Mouse (Mus musculus) MEL (cell line): Measurements from ENCODE around the gene Tmem182. TPM values are rescaled to one million over a fixed set of nuclear protein-coding genes. Genes with fewer than 3 reads are reported as not detected.

Source experiments
- DNase-seq: peaks from one replicate; pipeline ENCODE4 v3.0.0; 2011; ENCODE audit warnings: low read depth, low spot score
- H3K27ac ChIP-seq: 2 replicates; pipeline ENCODE4 v1.5.1; 2012; ENCODE audit warnings: low read depth, mild to moderate bottlenecking, control low read depth, low read length, moderate library complexity; ENCODE audit not compliant: control insufficient read depth
- H3K27me3 ChIP-seq, 2 experiments: fragments of 150-350 bp in 1 of 2; sonication (generic) in 1 of 2; 2 replicates each; pipeline ENCODE4 v1.6.1; 2012; ENCODE audit warnings: low read length in 2 of 2, mild to moderate bottlenecking in 2 of 2, improper control_type of control experiment in 1 of 2, moderate library complexity in 1 of 2; ENCODE audit not compliant: insufficient read depth in 2 of 2, control insufficient read depth in 1 of 2
- H3K36me3 ChIP-seq, 2 experiments: 2 replicates each; pipeline ENCODE4 v1.6.1; 2012 to 2014; ENCODE audit warnings: low read length in 2 of 2, improper control_type of control experiment in 1 of 2, inconsistent platforms in 1 of 2, mild to moderate bottlenecking in 1 of 2; ENCODE audit not compliant: insufficient read depth in 2 of 2, control insufficient read depth in 1 of 2
- H3K4me1 ChIP-seq, 2 experiments: fragments of 150-350 bp in 1 of 2; sonication (generic) in 1 of 2; 2 replicates each; pipeline ENCODE4 v1.6.1; 2012; ENCODE audit warnings: low read length in 2 of 2, improper control_type of control experiment in 1 of 2, mild to moderate bottlenecking in 1 of 2; ENCODE audit not compliant: insufficient read depth in 2 of 2, control insufficient read depth in 1 of 2
- H3K4me3 ChIP-seq, 2 experiments: fragments of 150-350 bp in 1 of 2; sonication (generic) in 1 of 2; 2 replicates each; pipeline ENCODE4 v1.5.1; 2012; ENCODE audit warnings: low read depth in 2 of 2, low read length in 2 of 2, mild to moderate bottlenecking in 2 of 2, moderate library complexity in 2 of 2, control low read depth in 1 of 2, improper control_type of control experiment in 1 of 2; ENCODE audit not compliant: control insufficient read depth in 1 of 2, insufficient read depth in 1 of 2
- H3K79me2 ChIP-seq: 2 replicates; pipeline ENCODE4 v1.6.1; 2012; ENCODE audit warnings: mild to moderate bottlenecking, low read length, moderate library complexity; ENCODE audit not compliant: control insufficient read depth, poor library complexity, insufficient read depth
- H3K9ac ChIP-seq: 2 replicates; pipeline ENCODE4 v1.6.1; 2012; ENCODE audit warnings: low read depth, mild to moderate bottlenecking, control low read depth, low read length, moderate library complexity; ENCODE audit not compliant: control insufficient read depth, poor library complexity, severe bottlenecking
- H3K9me3 ChIP-seq: fragments of 150-350 bp; sonication (generic); replicated peaks from 2 replicates; pipeline ENCODE4 v1.6.1; 2012; ENCODE audit warnings: mild to moderate bottlenecking, low read length, improper control_type of control experiment, moderate library complexity; ENCODE audit not compliant: insufficient read depth
- BHLHE40 ChIP-seq: IDR thresholded peaks from 2 replicates; pipeline ENCODE4 v1.6.1; 2012; ENCODE audit warnings: low read depth, mild to moderate bottlenecking, inconsistent platforms, low read length, improper control_type of control experiment, borderline replicate concordance
- CHD1 ChIP-seq: IDR thresholded peaks from 2 replicates; pipeline ENCODE4 v1.6.1; 2012; ENCODE audit warnings: low read depth, mild to moderate bottlenecking, inconsistent platforms, low read length, improper control_type of control experiment
- CHD2 ChIP-seq: IDR thresholded peaks from 2 replicates; pipeline ENCODE4 v1.6.1; 2011; ENCODE audit warnings: low read length, improper control_type of control experiment
- CTCF ChIP-seq, 3 experiments: IDR thresholded peaks in 2 of 3; conservative IDR thresholded peaks in 1 of 3; 2 replicates each; pipeline ENCODE4 v1.5.1; 2011 to 2012; ENCODE audit warnings: low read length in 3 of 3, low read depth in 2 of 3, mild to moderate bottlenecking in 2 of 3, improper control_type of control experiment in 1 of 3, inconsistent platforms in 1 of 3, mixed read lengths in 1 of 3, moderate library complexity in 1 of 3; ENCODE audit not compliant: control insufficient read depth in 1 of 3, insufficient read depth in 1 of 3, poor library complexity in 1 of 3, severe bottlenecking in 1 of 3
- E2F4 ChIP-seq: IDR thresholded peaks from 2 replicates; pipeline ENCODE4 v1.6.1; 2011; ENCODE audit warnings: low read depth, low read length, improper control_type of control experiment, borderline replicate concordance
- ELF1 ChIP-seq: IDR thresholded peaks from 2 replicates; pipeline ENCODE4 v1.6.1; 2014; ENCODE audit warnings: low read depth, mild to moderate bottlenecking, inconsistent platforms, low read length, improper control_type of control experiment, moderate library complexity
- GABPA ChIP-seq: IDR thresholded peaks from 2 replicates; pipeline ENCODE4 v1.6.1; 2012; ENCODE audit warnings: low read depth, mild to moderate bottlenecking, inconsistent platforms, low read length, improper control_type of control experiment, moderate library complexity
- HCFC1 ChIP-seq: IDR thresholded peaks from 2 replicates; pipeline ENCODE4 v1.6.1; 2012; ENCODE audit warnings: low read depth, mild to moderate bottlenecking, inconsistent platforms, low read length, improper control_type of control experiment, moderate library complexity
- JUND ChIP-seq: IDR thresholded peaks from 2 replicates; pipeline ENCODE4 v1.6.1; 2011; ENCODE audit warnings: low read depth, mild to moderate bottlenecking, improper control_type of control experiment, low read length
- MAFK ChIP-seq: IDR thresholded peaks from 2 replicates; pipeline ENCODE4 v1.6.1; 2011; ENCODE audit warnings: low read depth, mild to moderate bottlenecking, low read length, improper control_type of control experiment, borderline replicate concordance
- MAZ ChIP-seq: IDR thresholded peaks from 2 replicates; pipeline ENCODE4 v1.6.1; 2012; ENCODE audit warnings: low read depth, mild to moderate bottlenecking, inconsistent platforms, low read length, improper control_type of control experiment
- MXI1 ChIP-seq: IDR thresholded peaks from 2 replicates; pipeline ENCODE4 v1.6.1; 2011; ENCODE audit warnings: mild to moderate bottlenecking, low read depth, low read length, improper control_type of control experiment
- MYC ChIP-seq: IDR thresholded peaks from 2 replicates; pipeline ENCODE4 v1.6.1; 2011; ENCODE audit warnings: low read depth, mild to moderate bottlenecking, low read length, improper control_type of control experiment, moderate library complexity
- NELFE ChIP-seq: IDR thresholded peaks from 2 replicates; pipeline ENCODE4 v1.6.1; 2011; ENCODE audit warnings: low read depth, low read length, improper control_type of control experiment
- NRF1 ChIP-seq: IDR thresholded peaks from 2 replicates; pipeline ENCODE4 v1.6.1; 2014; ENCODE audit warnings: low read depth, mild to moderate bottlenecking, inconsistent platforms, low read length, improper control_type of control experiment, moderate library complexity; ENCODE audit not compliant: poor library complexity, insufficient read depth, severe bottlenecking
- POLR2A ChIP-seq, 2 experiments: IDR thresholded peaks; 2 replicates each; pipeline ENCODE4 v1.6.1; 2011 to 2012; ENCODE audit warnings: low read length in 2 of 2, mild to moderate bottlenecking in 2 of 2, control low read depth in 1 of 2, improper control_type of control experiment in 1 of 2, low read depth in 1 of 2, moderate library complexity in 1 of 2; ENCODE audit not compliant: control insufficient read depth in 1 of 2, insufficient read depth in 1 of 2, poor library complexity in 1 of 2
- SIN3A ChIP-seq: IDR thresholded peaks from 2 replicates; pipeline ENCODE4 v1.6.1; 2012; ENCODE audit warnings: low read length, improper control_type of control experiment, inconsistent platforms
- SMC3 ChIP-seq: IDR thresholded peaks from 2 replicates; pipeline ENCODE4 v1.6.1; 2011; ENCODE audit warnings: low read depth, low read length, improper control_type of control experiment
- TAL1 ChIP-seq: IDR thresholded peaks from 2 replicates; pipeline ENCODE4 v1.6.1; 2012; ENCODE audit warnings: mild to moderate bottlenecking, inconsistent platforms, low read length, moderate library complexity, mixed read lengths
- TBP ChIP-seq: IDR thresholded peaks from 2 replicates; pipeline ENCODE4 v1.8.0; 2011; ENCODE audit warnings: low read depth, low read length, improper control_type of control experiment
- TCF12 ChIP-seq: IDR thresholded peaks from 2 replicates; pipeline ENCODE4 v1.6.1; 2014; ENCODE audit warnings: low read depth, mild to moderate bottlenecking, inconsistent platforms, low read length, improper control_type of control experiment, moderate library complexity
- UBTF ChIP-seq: IDR thresholded peaks from 2 replicates; pipeline ENCODE4 v1.6.1; 2012; ENCODE audit warnings: low read depth, mild to moderate bottlenecking, inconsistent platforms, low read length, improper control_type of control experiment, moderate library complexity, borderline replicate concordance; ENCODE audit not compliant: insufficient read depth
- USF1 ChIP-seq: IDR thresholded peaks from 2 replicates; pipeline ENCODE4 v1.6.1; 2014; ENCODE audit warnings: low read depth, mild to moderate bottlenecking, inconsistent platforms, low read length, improper control_type of control experiment, moderate library complexity
- USF2 ChIP-seq, 2 experiments: IDR thresholded peaks; 2 replicates each; pipeline ENCODE4 v1.6.1; 2011 to 2012; ENCODE audit warnings: improper control_type of control experiment in 2 of 2, low read length in 2 of 2, borderline replicate concordance in 1 of 2, inconsistent platforms in 1 of 2, low read depth in 1 of 2, mild to moderate bottlenecking in 1 of 2; ENCODE audit not compliant: insufficient read depth in 1 of 2
- ZC3H11A ChIP-seq: IDR thresholded peaks from 2 replicates; pipeline ENCODE4 v1.6.1; 2012; ENCODE audit warnings: low read depth, mild to moderate bottlenecking, inconsistent platforms, low read length, improper control_type of control experiment
- ZKSCAN1 ChIP-seq: IDR thresholded peaks from 2 replicates; pipeline ENCODE4 v1.6.1; 2012; ENCODE audit warnings: low read depth, mild to moderate bottlenecking, inconsistent platforms, low read length, improper control_type of control experiment, moderate library complexity
- ZNF384 ChIP-seq: IDR thresholded peaks from 2 replicates; pipeline ENCODE4 v1.6.1; 2012; ENCODE audit warnings: low read depth, mild to moderate bottlenecking, inconsistent platforms, low read length, improper control_type of control experiment
- polyA plus RNA-seq, 2 experiments: library from polyadenylated mRNA; stranded (reverse) in 1 of 2; unstranded in 1 of 2; fragments of >175 nt in 1 of 2; fragments of >200 nt in 1 of 2; gene quantifications; 2 replicates each; pipeline versions ENCODE4 v1.2.1 to v1.2.4; 2012; ENCODE audit warnings: low replicate concordance in 2 of 2, low read depth in 1 of 2; ENCODE audit not compliant: insufficient read length in 2 of 2, insufficient read depth in 1 of 2, missing spikeins in 1 of 2
- total RNA-seq: library from RNA; depleted of rRNA; stranded (reverse); fragments of 300-350 nt; gene quantifications from 2 replicates; pipeline ENCODE4 v1.2.3, GENCODE M21; 2012

The Tmem182 gene
- total and polyA plus RNA-seq, 3 experiments = not detected

DNA sequence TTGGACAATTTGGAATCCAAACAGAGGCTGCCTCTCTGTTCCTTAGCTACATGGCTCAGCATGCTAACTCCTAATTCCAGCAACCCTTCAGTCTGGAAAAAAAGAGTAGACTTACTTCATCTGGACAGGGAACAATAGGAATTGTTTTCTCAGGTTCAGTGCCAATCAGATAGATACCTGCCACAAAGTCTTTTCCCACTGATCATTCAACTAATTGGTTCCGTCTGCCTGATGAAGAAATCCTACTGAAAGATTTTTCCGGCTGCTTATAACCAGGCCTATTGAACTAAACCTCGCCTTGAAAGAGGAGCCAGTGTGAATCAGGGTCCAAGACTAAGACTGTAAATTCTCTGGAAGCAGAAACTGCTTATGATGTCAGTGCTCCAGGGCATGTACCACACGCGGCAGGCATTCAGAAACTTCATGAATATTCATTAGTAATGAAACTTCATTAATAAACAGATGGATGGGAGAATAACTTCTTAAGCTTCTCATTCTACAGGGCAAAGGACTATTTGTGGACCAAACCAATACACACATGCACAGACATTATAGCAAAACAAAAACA lies 15.7 kb upstream of the Tmem182 start:
- Histone ChIP-seq H3K9me3 (no peaks in the 10 kb centered on the region), H3K4me1 (peaks cover 0 to 5% of the 10 kb centered on the region in 2 experiments; a peak in 1 of 4 replicates), H3K36me3 (peaks cover 0 to 5% of the 10 kb centered on the region in 2 experiments; a peak in 2 of 4 replicates), H3K9ac (peak overlapping the region; percentile 64), H3K79me2 (no peaks in the 10 kb centered on the region), H3K27me3 (no peaks in the 10 kb centered on the region), H3K27ac (no peak overlapping the region), H3K4me3 (peak overlapping the region; percentile 56 to 76)
- DNase-seq = no peak
- TF ChIP-seq CTCF (IDR thresholded peaks at IDR 0.05 in 2 of 3, conservative IDR thresholded peaks at IDR 0.05 in 1 of 3; ENCODE audit: control insufficient read depth in 1 of 3, insufficient read depth in 1 of 3, low read depth in 2 of 3, low read length in 3 of 3, poor library complexity in 1 of 3, severe bottlenecking in 1 of 3) (no peak), CHD1 (no peak), MAFK (no peak), ZNF384 (no peak), ZC3H11A (no peak), SIN3A (no peak), TCF12 (no peak), USF2 (IDR thresholded peaks at IDR 0.05; ENCODE audit: borderline replicate concordance in 1 of 2, insufficient read depth in 1 of 2, low read depth in 1 of 2, low read length in 2 of 2) (no peak), TAL1 (no peak), MAZ (no peak), HCFC1 (no peak), ELF1 (no peak), SMC3 (no peak), JUND (no peak), BHLHE40 (no peak), MYC (no peak)

DNA sequence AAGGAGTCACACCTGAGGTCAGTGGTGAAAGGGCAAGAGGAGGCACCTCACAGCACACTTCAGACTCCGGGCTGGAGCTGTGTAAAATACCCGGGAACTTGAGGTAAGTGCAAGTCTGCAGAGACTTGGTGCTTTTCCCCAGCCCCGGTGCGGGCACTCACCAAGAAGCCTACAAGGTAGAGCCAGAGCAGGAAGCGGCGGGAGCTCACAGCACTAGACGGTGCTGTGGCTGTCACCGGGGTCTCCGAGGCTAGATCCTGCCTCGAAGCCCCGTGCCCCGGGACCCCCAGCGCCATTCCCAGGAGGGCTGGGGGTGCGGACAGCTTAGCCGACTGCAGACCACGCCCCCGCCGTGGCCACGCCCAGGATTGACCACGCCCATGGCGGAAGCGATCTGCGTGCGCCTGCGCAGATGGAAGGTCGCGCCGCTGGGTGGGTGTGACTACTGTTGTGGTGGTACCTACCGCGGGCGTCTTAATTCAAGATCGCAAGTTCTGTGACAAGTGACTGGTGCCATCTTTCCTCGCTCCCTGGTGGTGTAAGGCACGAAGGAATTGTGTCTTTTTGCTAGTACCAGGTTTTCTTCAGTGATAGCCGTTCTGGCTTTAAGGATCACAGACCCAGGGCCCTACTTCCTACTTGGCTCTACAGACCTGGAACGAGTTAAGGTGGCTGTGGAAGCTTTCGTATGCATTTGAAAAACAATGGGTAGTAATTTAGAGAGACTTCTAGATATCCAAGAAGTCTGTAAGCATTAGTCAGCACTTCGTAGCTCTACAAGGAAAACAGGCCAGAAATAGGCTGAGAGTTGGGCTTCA lies 14.9 kb upstream of the Tmem182 start, which contains the start of gene Mfsd9:
TSS of gene Mfsd9 (minus strand) at position 364 of the 818 bp plus-strand sequence.
- Histone ChIP-seq H3K36me3 (peaks cover 0 to 5% of the 10 kb centered on the region in 2 experiments; a peak in 2 of 4 replicates), H3K27ac (0 out of 2 replicates have a peak within 1 kb of the TSS, but pooled peaks have one; percentile 3), H3K9ac (peak within 1 kb of the TSS; percentile 67)
- no peak for TF ChIP-seq TBP
- TF ChIP-seq HCFC1 = peak; percentile 62; the same call in 1 of the 2 replicates
- TF ChIP-seq ZNF384 = no peak
- no peak for TF ChIP-seq CHD2
- TF ChIP-seq E2F4 = no peak
- peak; percentile 86 for TF ChIP-seq NRF1
- no peak for TF ChIP-seq SMC3
- TF ChIP-seq USF1 = no peak
- TF ChIP-seq TAL1 = no peak
- peak; percentile 89 for TF ChIP-seq ELF1
- no peak; the same call in 1 of the 2 replicates for TF ChIP-seq MXI1
- TF ChIP-seq UBTF = no peak
- no peak for TF ChIP-seq ZKSCAN1
- peak; percentile 14 to 71; a peak in 2 of 4 replicates for TF ChIP-seq POLR2A (IDR thresholded peaks at IDR 0.05; ENCODE audit: control insufficient read depth in 1 of 2, insufficient read depth in 1 of 2, low read depth in 1 of 2, low read length in 2 of 2, poor library complexity in 1 of 2)
- TF ChIP-seq ZC3H11A = no peak
- TF ChIP-seq SIN3A = peak; percentile 14; the same call in 1 of the 2 replicates
- TF ChIP-seq GABPA = no peak
- no peak for TF ChIP-seq MAFK
- peak; percentile 45; the same call in 1 of the 2 replicates for TF ChIP-seq NELFE
- TF ChIP-seq, all 39 proteins: peak for 6
- Histone ChIP-seq H3K79me2 (no peaks in the 10 kb centered on the region), H3K9me3 (no peaks in the 10 kb centered on the region), H3K4me1 (peaks cover 0 to 5% of the 10 kb centered on the region in 2 experiments; a peak in 1 of 4 replicates), H3K4me3 (peak within 1 kb of the TSS; percentile 56 to 76), H3K27me3 (no peaks in the 10 kb centered on the region)
- DNase-seq = peak; percentile 92
